Mouse (Mus musculus): ENCODE data around the gene Runx2. TPM values are rescaled to one million over a fixed set of nuclear protein-coding genes. Genes with fewer than 3 reads are reported as not detected.

Runx2 gene
- polyA plus RNA-seq, 1 experiment = not detected

- H3K4me1 ChIP-seq (ENCODE audit: control insufficient read depth, insufficient read depth, insufficient read length, low read length) = peaks cover 4% of the 10 kb centered on the region; the same call in 1 of the 2 replicates
- no peak overlapping the region for H3K4me3 ChIP-seq (ENCODE audit: insufficient read depth, low read depth, low read length)
- H3K27ac ChIP-seq (replicated peaks; ENCODE audit: low read depth, low read length) = no peak overlapping the region
These were observed 32.2 kb downstream of the Runx2 start for GRCm38 (mm10) chr17:44782366-44782765.

GRCm38 (mm10) chr17:44780353-44780752 is 34.2 kb downstream of the Runx2 start:
- Histone ChIP-seq H3K27ac (replicated peaks; ENCODE audit: low read depth, low read length) (no peak overlapping the region), H3K4me1 (ENCODE audit: control insufficient read depth, insufficient read depth, insufficient read length, low read length) (no peaks in the 10 kb centered on the region), H3K4me3 (ENCODE audit: insufficient read depth, low read depth, low read length) (no peak overlapping the region)

- no peak overlapping the region for H3K4me3 ChIP-seq (ENCODE audit: insufficient read depth, low read depth, low read length)
- no peak overlapping the region for H3K27ac ChIP-seq (replicated peaks; ENCODE audit: low read depth, low read length)
- H3K4me1 ChIP-seq (ENCODE audit: control insufficient read depth, insufficient read depth, insufficient read length, low read length) = no peaks in the 10 kb centered on the region
These were observed 36.5 kb downstream of the Runx2 start for GRCm38 (mm10) chr17:44778141-44778540.

- peak overlapping the region; percentile 32 for H3K27ac ChIP-seq (replicated peaks; ENCODE audit: low read depth, low read length)
- H3K4me1 ChIP-seq (ENCODE audit: control insufficient read depth, insufficient read depth, insufficient read length, low read length) = no peaks in the 10 kb centered on the region
- H3K4me3 ChIP-seq (ENCODE audit: insufficient read depth, low read depth, low read length) = peak overlapping the region; percentile 65
These were observed 37.2 kb downstream of the Runx2 start for GRCm38 (mm10) chr17:44777337-44777804.

- Histone ChIP-seq H3K4me3 (ENCODE audit: insufficient read depth, low read depth, low read length) (peak within 1 kb of the TSS; percentile 87), H3K4me1 (ENCODE audit: control insufficient read depth, insufficient read depth, insufficient read length, low read length) (no peaks in the 10 kb centered on the region)
These were observed 37.8 kb downstream of the Runx2 start, which contains the start of gene Supt3 for GRCm38 (mm10) chr17:44776738-44777270. Supt3 (plus strand) TSS chr17:44777152.

GRCm38 (mm10) chr17:44772576-44772975 is 42.0 kb downstream of the Runx2 start:
- no peak overlapping the region for H3K4me3 ChIP-seq (ENCODE audit: insufficient read depth, low read depth, low read length)
- H3K27ac ChIP-seq (replicated peaks; ENCODE audit: low read depth, low read length) = no peak overlapping the region
- H3K4me1 ChIP-seq (ENCODE audit: control insufficient read depth, insufficient read depth, insufficient read length, low read length) = no peaks in the 10 kb centered on the region

More at GRCm38 (mm10) chr17:44776738-44777270, 37.8 kb downstream of the Runx2 start, which contains the start of gene Supt3:
- peak within 1 kb of the TSS; percentile 32 for H3K27ac ChIP-seq (replicated peaks; ENCODE audit: low read depth, low read length)

GRCm38 (mm10) chr17:44770871-44771270 is 43.7 kb downstream of the Runx2 start:
- H3K4me3 ChIP-seq (ENCODE audit: insufficient read depth, low read depth, low read length) = no peak overlapping the region
- H3K4me1 ChIP-seq (ENCODE audit: control insufficient read depth, insufficient read depth, insufficient read length, low read length) = no peaks in the 10 kb centered on the region
- H3K27ac ChIP-seq (replicated peaks; ENCODE audit: low read depth, low read length) = no peak overlapping the region

- Histone ChIP-seq H3K4me1 (ENCODE audit: control insufficient read depth, insufficient read depth, insufficient read length, low read length) (no peaks in the 10 kb centered on the region), H3K27ac (replicated peaks; ENCODE audit: low read depth, low read length) (no peak overlapping the region)
These were observed 46.1 kb downstream of the Runx2 start for GRCm38 (mm10) chr17:44768522-44768921.

GRCm38 (mm10) chr17:44767375-44767774 is 47.2 kb downstream of the Runx2 start:
- no peaks in the 10 kb centered on the region for H3K4me1 ChIP-seq (ENCODE audit: control insufficient read depth, insufficient read depth, insufficient read length, low read length)
- no peak overlapping the region for H3K4me3 ChIP-seq (ENCODE audit: insufficient read depth, low read depth, low read length)
- H3K27ac ChIP-seq (replicated peaks; ENCODE audit: low read depth, low read length) = no peak overlapping the region

More at GRCm38 (mm10) chr17:44768522-44768921, 46.1 kb downstream of the Runx2 start:
- H3K4me3 ChIP-seq (ENCODE audit: insufficient read depth, low read depth, low read length) = no peak overlapping the region

GRCm38 (mm10) chr17:44766975-44767374 is 47.6 kb downstream of the Runx2 start:
- no peaks in the 10 kb centered on the region for H3K4me1 ChIP-seq (ENCODE audit: control insufficient read depth, insufficient read depth, insufficient read length, low read length)
- no peak overlapping the region for H3K4me3 ChIP-seq (ENCODE audit: insufficient read depth, low read depth, low read length)
- H3K27ac ChIP-seq (replicated peaks; ENCODE audit: low read depth, low read length) = no peak overlapping the region

- Histone ChIP-seq H3K4me3 (ENCODE audit: insufficient read depth, low read depth, low read length) (no peak overlapping the region), H3K27ac (replicated peaks; ENCODE audit: low read depth, low read length) (no peak overlapping the region), H3K4me1 (ENCODE audit: control insufficient read depth, insufficient read depth, insufficient read length, low read length) (no peaks in the 10 kb centered on the region)
These were observed 48.3 kb downstream of the Runx2 start for GRCm38 (mm10) chr17:44766318-44766717.

GRCm38 (mm10) chr17:44745378-44745777 is 69.2 kb downstream of the Runx2 start:
- Histone ChIP-seq H3K4me1 (ENCODE audit: control insufficient read depth, insufficient read depth, insufficient read length, low read length) (no peaks in the 10 kb centered on the region), H3K4me3 (ENCODE audit: insufficient read depth, low read depth, low read length) (no peak overlapping the region), H3K27ac (replicated peaks; ENCODE audit: low read depth, low read length) (no peak overlapping the region)

GRCm38 (mm10) chr17:44743780-44744179 is 70.8 kb downstream of the Runx2 start:
- H3K4me1 ChIP-seq (ENCODE audit: control insufficient read depth, insufficient read depth, insufficient read length, low read length) = no peaks in the 10 kb centered on the region
- H3K4me3 ChIP-seq (ENCODE audit: insufficient read depth, low read depth, low read length) = no peak overlapping the region
- H3K27ac ChIP-seq (replicated peaks; ENCODE audit: low read depth, low read length) = no peak overlapping the region

- H3K27ac ChIP-seq (replicated peaks; ENCODE audit: low read depth, low read length) = no peak overlapping the region
- no peak overlapping the region for H3K4me3 ChIP-seq (ENCODE audit: insufficient read depth, low read depth, low read length)
- no peaks in the 10 kb centered on the region for H3K4me1 ChIP-seq (ENCODE audit: control insufficient read depth, insufficient read depth, insufficient read length, low read length)
These were observed 72.4 kb downstream of the Runx2 start for GRCm38 (mm10) chr17:44742246-44742645.

GRCm38 (mm10) chr17:44738121-44738637 is 76.4 kb downstream of the Runx2 start:
- Histone ChIP-seq H3K27ac (replicated peaks; ENCODE audit: low read depth, low read length) (no peak overlapping the region), H3K4me1 (ENCODE audit: control insufficient read depth, insufficient read depth, insufficient read length, low read length) (no peaks in the 10 kb centered on the region; the same call in 1 of the 2 replicates), H3K4me3 (ENCODE audit: insufficient read depth, low read depth, low read length) (no peak overlapping the region)
